Mouse (Mus musculus): ENCODE results near the gene Pdzd4.

The Pdzd4 gene

GRCm38 (mm10) chrX:73824185-73825151 lies at the start of gene Pdzd4:
Gene Pdzd4, minus strand, starts transcription at chrX:73824969.
- DNase-seq (ENCODE audit: low read depth, low spot score): peak; percentile 84

- DNase-seq (ENCODE audit: low read depth, low spot score): no peak
Observed at GRCm38 (mm10) chrX:73871956-73872355, 47.2 kb upstream of the Pdzd4 start.

DNA sequence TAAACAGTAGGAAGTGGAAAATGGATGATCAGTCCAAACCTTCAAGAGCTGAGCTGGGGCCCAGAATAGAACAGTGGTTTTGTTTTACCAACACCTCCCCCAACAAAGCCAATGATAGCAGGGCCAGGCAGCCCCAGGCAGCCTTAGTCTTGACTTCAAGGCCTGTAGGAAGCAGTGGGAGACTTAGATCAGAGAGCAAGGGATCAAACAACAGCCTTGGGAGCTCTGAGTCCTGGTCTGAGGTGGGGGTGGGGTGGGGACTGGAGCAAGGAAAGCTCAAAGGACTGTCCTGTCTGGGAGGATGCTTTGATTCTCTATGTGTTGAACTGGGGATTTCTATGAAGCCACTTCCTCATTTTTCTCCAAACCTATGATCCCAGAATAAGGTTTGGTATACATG lies 46.7 kb upstream of the Pdzd4 start:
- DNase-seq (ENCODE audit: low read depth, low spot score): no peak

DNA sequence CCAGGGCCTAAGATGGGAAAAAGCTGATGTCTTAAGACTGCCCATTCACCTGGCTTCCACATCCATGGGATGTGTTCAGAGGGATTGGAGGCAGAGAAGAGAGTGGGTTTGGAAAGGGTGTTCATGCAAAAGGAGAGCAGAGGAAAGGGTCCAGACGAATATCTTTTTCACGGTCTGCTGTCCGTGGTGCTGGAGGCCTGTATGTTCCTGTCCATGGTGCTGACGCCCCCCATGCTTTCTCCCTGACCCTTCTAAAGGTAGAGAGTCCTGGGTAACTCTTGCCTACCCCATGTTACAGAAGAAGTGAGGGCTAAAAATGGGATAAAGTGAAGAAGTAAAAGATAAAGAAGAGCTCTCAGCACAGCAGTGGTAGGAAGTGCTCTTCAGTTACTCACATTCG lies 44.6 kb upstream of the Pdzd4 start:
- peak; percentile 49 for DNase-seq (ENCODE audit: low read depth, low spot score)

DNA sequence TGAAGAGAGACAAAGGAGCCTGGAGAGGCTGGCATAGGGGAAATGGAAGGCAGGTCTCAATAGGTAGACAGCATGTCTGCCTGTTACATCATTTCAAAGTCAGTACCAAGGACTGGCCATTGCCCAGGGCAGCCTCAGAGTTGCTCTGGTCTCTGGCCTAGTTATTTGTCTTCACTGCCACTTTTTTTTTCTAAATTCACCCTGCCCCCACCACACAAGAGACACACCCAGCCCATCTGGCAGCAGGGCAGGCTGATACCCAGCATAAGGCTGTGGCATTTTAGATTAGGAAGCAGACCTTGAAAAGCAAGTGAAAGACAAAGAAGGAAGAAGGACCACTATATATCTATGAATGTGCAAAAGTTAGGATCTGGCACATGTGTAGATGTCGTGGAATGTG lies 43.1 kb upstream of the Pdzd4 start:
- DNase-seq (ENCODE audit: low read depth, low spot score): no peak

DNA sequence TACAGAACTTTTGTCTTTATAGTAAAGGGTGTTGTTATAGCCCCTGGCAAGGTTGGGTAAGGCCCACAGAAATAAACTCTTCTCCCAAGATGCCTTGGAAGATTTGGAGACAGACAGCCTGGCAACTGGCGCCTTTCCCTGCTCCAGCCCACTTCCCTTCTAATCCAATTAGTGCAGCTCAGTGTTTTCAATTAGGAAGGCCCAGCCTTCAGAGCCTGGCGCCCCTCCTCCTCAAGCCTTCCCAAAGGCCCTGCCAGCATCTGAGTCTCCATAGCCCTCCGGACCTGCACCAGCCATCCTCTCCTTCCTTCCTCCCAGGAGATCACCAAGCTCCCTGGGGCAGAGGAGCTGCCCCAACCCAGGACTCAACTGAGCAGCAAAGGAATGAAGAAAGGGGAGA lies 42.5 kb upstream of the Pdzd4 start:
- no peak for DNase-seq (ENCODE audit: low read depth, low spot score)

GRCm38 (mm10) chrX:73864692-73865091 lies 39.9 kb upstream of the Pdzd4 start:
- DNase-seq (ENCODE audit: low read depth, low spot score): peak; percentile 13

DNA sequence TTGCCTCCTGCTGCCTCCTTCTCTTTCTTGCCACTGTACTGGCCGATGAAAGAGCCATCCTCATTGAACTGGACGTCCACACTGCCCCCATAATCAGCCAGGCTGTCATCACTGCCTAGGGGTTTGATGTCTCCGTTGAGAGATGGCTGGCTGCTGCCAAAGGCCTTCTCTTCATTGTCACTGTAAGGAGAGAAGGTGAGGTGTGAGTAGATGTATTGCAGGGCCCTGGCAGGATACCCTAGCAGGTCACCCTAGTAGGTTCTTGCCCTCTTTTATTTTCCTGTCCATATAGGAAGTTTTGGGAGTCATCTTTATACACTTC lies 30.3 kb upstream of the Pdzd4 start:
- no peak for DNase-seq (ENCODE audit: low read depth, low spot score)

GRCm38 (mm10) chrX:73854326-73855086 lies 29.7 kb upstream of the Pdzd4 start:
- no peak for DNase-seq (ENCODE audit: low read depth, low spot score)

GRCm38 (mm10) chrX:73836691-73837090 lies 11.9 kb upstream of the Pdzd4 start:
- no peak for DNase-seq (ENCODE audit: low read depth, low spot score)

- DNase-seq (ENCODE audit: low read depth, low spot score): no peak
Observed at GRCm38 (mm10) chrX:73835731-73836130, 11.0 kb upstream of the Pdzd4 start.

DNA sequence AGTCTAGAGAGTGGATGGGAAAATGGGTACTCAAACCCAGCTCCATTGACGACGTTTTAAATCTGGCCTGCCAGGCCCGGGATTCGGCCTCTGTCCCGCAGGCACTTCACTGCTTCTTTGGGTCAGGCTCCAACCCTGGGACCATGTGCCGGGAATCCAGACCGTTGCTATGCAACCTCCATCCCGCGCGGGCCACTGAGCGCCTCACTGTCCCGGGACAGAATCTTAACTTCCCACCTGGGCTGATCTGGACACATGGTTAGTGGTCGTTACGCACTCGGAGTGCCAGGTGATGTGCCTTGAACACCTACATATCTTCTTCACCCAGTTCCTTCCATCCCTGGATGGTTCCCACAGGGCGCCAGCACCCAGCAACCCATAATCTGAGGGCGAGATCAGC lies 1.0 kb downstream of the Pdzd4 start:
- peak; percentile 32 for DNase-seq (ENCODE audit: low read depth, low spot score)

GRCm38 (mm10) chrX:73816596-73817314 lies 8.0 kb downstream of the Pdzd4 start:
- no peak for DNase-seq (ENCODE audit: low read depth, low spot score)

GRCm38 (mm10) chrX:73815072-73815471 lies 9.7 kb downstream of the Pdzd4 start:
- peak; percentile 25 for DNase-seq (ENCODE audit: low read depth, low spot score)

DNA sequence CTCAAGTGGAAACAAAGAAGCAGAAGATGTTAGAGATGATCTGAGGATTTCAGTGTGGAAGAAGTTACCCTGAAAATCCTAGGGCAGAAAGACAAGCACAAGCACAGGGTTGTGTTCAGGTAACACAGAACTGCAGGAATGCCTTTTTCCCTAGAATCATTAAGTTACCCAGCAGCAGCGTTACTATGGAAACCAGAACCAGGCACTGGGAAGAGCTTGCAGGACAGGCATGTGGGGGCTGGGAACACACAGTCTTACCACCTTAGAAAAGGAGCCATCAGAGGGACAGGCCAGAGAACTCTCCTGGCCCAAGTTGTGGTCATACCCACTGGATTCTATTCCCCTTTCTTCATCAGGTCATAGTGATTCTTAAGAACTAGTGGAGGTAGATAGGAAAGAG lies 19.0 kb downstream of the Pdzd4 start:
- DNase-seq (ENCODE audit: low read depth, low spot score): no peak

DNA sequence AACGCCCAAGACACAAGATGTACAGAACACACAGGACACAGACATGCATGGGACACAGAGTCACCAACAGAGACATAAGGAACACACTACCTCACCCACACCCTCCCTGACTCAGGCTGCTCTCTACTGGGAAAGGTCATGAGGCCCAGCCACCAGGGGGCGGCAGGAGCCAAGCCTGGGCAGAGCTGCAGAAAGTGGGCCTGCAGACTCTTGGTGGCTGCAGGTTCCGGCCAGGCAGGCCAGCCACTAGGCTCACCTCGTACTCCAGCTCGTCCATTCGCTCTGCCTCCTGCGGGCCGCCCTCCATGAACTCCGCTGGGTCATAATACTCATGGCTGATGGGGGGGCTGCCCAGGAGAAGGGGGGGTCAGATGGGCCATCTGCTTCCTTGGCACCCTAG lies 26.3 kb downstream of the Pdzd4 start:
- DNase-seq (ENCODE audit: low read depth, low spot score): peak; percentile 87

DNA sequence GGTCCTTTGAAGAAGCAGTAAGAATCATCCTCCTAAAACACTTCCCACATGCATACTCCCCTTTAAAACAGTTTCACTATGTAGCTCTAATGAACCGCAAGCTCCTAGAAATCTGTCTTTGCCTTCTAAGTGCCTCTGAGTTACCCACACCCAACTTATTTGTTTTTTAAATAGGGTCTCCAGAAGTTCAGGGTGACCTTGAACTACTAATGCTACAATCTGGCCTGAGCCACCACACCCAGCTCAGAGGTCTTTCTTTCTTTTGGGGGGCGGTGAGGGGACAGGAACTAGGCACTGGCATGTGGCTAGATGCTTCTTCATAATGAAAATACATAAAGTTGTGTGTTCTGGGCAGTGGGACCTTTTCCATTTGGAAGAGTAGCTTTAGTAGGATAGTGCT lies 27.3 kb downstream of the Pdzd4 start:
- peak; percentile 38 for DNase-seq (ENCODE audit: low read depth, low spot score)

DNA sequence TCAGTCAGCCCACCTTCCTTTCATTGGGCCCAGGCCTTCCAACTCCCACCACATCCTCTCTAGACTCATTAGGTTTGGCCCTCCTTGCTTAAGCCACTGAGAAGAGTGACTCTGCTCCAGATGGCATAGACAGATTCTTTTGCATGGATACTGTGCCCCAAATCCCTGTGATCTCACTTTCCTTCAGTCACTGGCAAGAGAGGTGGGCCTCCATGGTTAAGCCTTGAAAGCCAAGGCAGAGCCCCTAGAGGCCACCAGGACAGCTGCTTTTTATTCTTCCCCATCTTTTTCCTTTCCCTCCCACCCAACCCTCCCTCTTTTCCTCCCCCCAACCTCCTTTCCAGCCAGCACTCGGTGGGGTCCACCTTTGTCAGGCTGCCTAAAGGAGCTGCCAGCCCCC lies 31.3 kb downstream of the Pdzd4 start:
- DNase-seq (ENCODE audit: low read depth, low spot score): no peak

GRCm38 (mm10) chrX:73793039-73793438 lies 31.7 kb downstream of the Pdzd4 start:
- no peak for DNase-seq (ENCODE audit: low read depth, low spot score)

GRCm38 (mm10) chrX:73788501-73788900 lies 36.3 kb downstream of the Pdzd4 start:
- no peak for DNase-seq (ENCODE audit: low read depth, low spot score)

DNA sequence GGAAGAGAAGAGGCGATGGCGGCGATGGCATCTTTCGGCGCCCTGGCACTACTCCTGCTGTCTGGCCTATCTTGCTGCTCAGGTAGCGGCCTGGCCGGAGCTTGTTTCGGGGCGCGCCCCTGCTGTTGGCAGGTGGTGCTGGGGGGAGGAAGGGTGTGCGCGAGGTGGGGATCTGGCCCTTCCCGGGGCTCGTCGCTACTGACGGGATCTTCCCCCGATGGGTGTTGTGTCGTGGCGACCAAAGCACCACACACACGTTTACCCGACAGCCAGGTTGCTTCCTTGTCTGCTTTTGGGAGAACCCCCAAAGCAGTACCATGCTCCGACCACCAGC lies 37.6 kb downstream of the Pdzd4 start:
- no peak for DNase-seq (ENCODE audit: low read depth, low spot score)

Measured in ZHBTc4 (cell line).